Mouse (Mus musculus) liver, adult 2 months (tissue): ENCODE results near the gene Psma6. TPM values are rescaled to one million over a fixed set of nuclear protein-coding genes. Genes with fewer than 3 reads are reported as not detected.

Experiments used
- DNase-seq: peaks from one replicate; pipeline ENCODE4 v3.0.0-alpha.2; 2011; ENCODE audit warnings: low read depth, low spot score; ENCODE audit errors: extremely low read depth
- H3K27ac ChIP-seq: fragments of 200-500 bp; replicated peaks from 2 replicates; pipeline ENCODE4 v1.5.1; 2012; ENCODE audit warnings: low read depth, mild to moderate bottlenecking, control low read depth, inconsistent platforms, low read length; ENCODE audit not compliant: insufficient read depth
- H3K27me3 ChIP-seq: fragments of 200-500 bp; 2 replicates; pipeline ENCODE4 v1.6.1; 2012; ENCODE audit warnings: mild to moderate bottlenecking, moderate library complexity, low read length, inconsistent platforms; ENCODE audit not compliant: control insufficient read depth, insufficient read depth
- H3K36me3 ChIP-seq: fragments of 200-500 bp; 2 replicates; pipeline ENCODE4 v1.6.1; 2012; ENCODE audit warnings: low read length, inconsistent platforms; ENCODE audit not compliant: control insufficient read depth, insufficient read depth
- H3K4me1 ChIP-seq: fragments of 200-500 bp; 2 replicates; pipeline ENCODE4 v1.6.1; 2011; ENCODE audit warnings: low read length; ENCODE audit not compliant: control insufficient read depth, insufficient read depth
- H3K4me3 ChIP-seq: fragments of 200-500 bp; 2 replicates; pipeline ENCODE4 v1.5.1; 2011; ENCODE audit warnings: low read depth, mild to moderate bottlenecking, control low read depth, low read length, moderate library complexity; ENCODE audit not compliant: insufficient read depth
- H3K79me2 ChIP-seq: fragments of 200-500 bp; 2 replicates; pipeline ENCODE4 v1.6.1; 2012; ENCODE audit warnings: inconsistent platforms, mild to moderate bottlenecking, low read length, moderate library complexity; ENCODE audit not compliant: control insufficient read depth, insufficient read depth
- H3K9ac ChIP-seq: fragments of 200-500 bp; 2 replicates; pipeline ENCODE4 v1.6.1; 2012; ENCODE audit warnings: low read depth, mild to moderate bottlenecking, control low read depth, inconsistent platforms, low read length
- CTCF ChIP-seq: fragments of 200-500 bp; IDR thresholded peaks from 2 replicates; pipeline ENCODE4 v1.5.1; 2011; ENCODE audit warnings: low read depth, low read length, control low read depth
- POLR2A ChIP-seq: fragments of 200-500 bp; IDR thresholded peaks from 2 replicates; pipeline ENCODE4 v1.6.1; 2011; ENCODE audit warnings: low read length, control low read depth; ENCODE audit not compliant: insufficient read depth; ENCODE audit errors: extremely low read depth
- WGBS: fragments of 180-500 bp; shearing (Covaris S2); methylation state at CpG from one replicate; pipeline ENCODE4 v1.1.7; 2018; 5-methylcytosine and 5-hydroxymethylcytosine counted together
- polyA plus RNA-seq: library from polyadenylated mRNA; depleted of rRNA; stranded (reverse); fragments of >200 nt; gene quantifications from 2 replicates; pipeline ENCODE4 v1.2.3, GENCODE M21; 2012
- total RNA-seq: library from RNA; depleted of rRNA; stranded (reverse); fragments of >200 nt; gene quantifications from 2 replicates; pipeline ENCODE4 v1.2.3, GENCODE M21; 2014

Gene Psma6
- total and polyA plus RNA-seq, 2 experiments: 51.5 to 132 TPM

- H3K9ac ChIP-seq: no peak overlapping the region
- no peak for TF ChIP-seq CTCF
- TF ChIP-seq POLR2A: no peak
- no peak for DNase-seq
- peaks cover 10% of the 10 kb centered on the region for H3K4me1 ChIP-seq
- H3K27me3 ChIP-seq: no peaks in the 10 kb centered on the region
- no peak overlapping the region for H3K4me3 ChIP-seq
- H3K79me2 ChIP-seq: no peaks in the 10 kb centered on the region
- WGBS: 88% methylated on average over 4 of the region's 4 CpGs
- H3K36me3 ChIP-seq: no peaks in the 10 kb centered on the region
- H3K27ac ChIP-seq: no peak overlapping the region
Observed at GRCm38 (mm10) chr12:55429956-55430355, 45.9 kb downstream of the Psma6 start.

GRCm38 (mm10) chr12:55432284-55432919 lies 48.4 kb downstream of the Psma6 start:
- Histone ChIP-seq H3K79me2 (no peaks in the 10 kb centered on the region), H3K27me3 (no peaks in the 10 kb centered on the region), H3K36me3 (no peaks in the 10 kb centered on the region), H3K9ac (no peak overlapping the region), H3K4me1 (peaks cover 4% of the 10 kb centered on the region; the same call in 1 of the 2 replicates), H3K27ac (no peak overlapping the region), H3K4me3 (no peak overlapping the region)
- TF ChIP-seq POLR2A (no peak), CTCF (no peak)
- no peak for DNase-seq
- 86% methylated on average over 7 of the region's 7 CpGs for WGBS

- no peak for DNase-seq
- H3K27ac ChIP-seq: no peak overlapping the region
- no peak overlapping the region for H3K9ac ChIP-seq
- no peaks in the 10 kb centered on the region for H3K79me2 ChIP-seq
- no peaks in the 10 kb centered on the region for H3K27me3 ChIP-seq
- H3K36me3 ChIP-seq: no peaks in the 10 kb centered on the region
- no peak overlapping the region for H3K4me3 ChIP-seq
- TF ChIP-seq CTCF: no peak
- no peak for TF ChIP-seq POLR2A
- 96% methylated on average over 8 of the region's 8 CpGs for WGBS
- H3K4me1 ChIP-seq: peaks cover 3% of the 10 kb centered on the region; the same call in 1 of the 2 replicates
Observed at GRCm38 (mm10) chr12:55432920-55433284, 48.9 kb downstream of the Psma6 start.

- Histone ChIP-seq H3K4me1 (peaks cover 3% of the 10 kb centered on the region; the same call in 1 of the 2 replicates), H3K79me2 (no peaks in the 10 kb centered on the region), H3K36me3 (no peaks in the 10 kb centered on the region), H3K4me3 (no peak overlapping the region), H3K27ac (no peak overlapping the region; the same call in 1 of the 2 replicates), H3K27me3 (no peaks in the 10 kb centered on the region), H3K9ac (no peak overlapping the region)
- no peak for DNase-seq
- WGBS: 61% methylated on average over 8 of the region's 8 CpGs
- no peak for TF ChIP-seq POLR2A
- no peak for TF ChIP-seq CTCF
Observed at GRCm38 (mm10) chr12:55433802-55434435, 49.9 kb downstream of the Psma6 start.

GRCm38 (mm10) chr12:55435080-55435479 lies 51.1 kb downstream of the Psma6 start:
- no peaks in the 10 kb centered on the region for H3K79me2 ChIP-seq
- H3K4me3 ChIP-seq: no peak overlapping the region
- no peaks in the 10 kb centered on the region for H3K36me3 ChIP-seq
- DNase-seq: no peak
- no peak overlapping the region for H3K9ac ChIP-seq
- H3K4me1 ChIP-seq: peaks cover 5% of the 10 kb centered on the region; the same call in 1 of the 2 replicates
- TF ChIP-seq POLR2A (no peak), CTCF (no peak)
- H3K27me3 ChIP-seq: no peaks in the 10 kb centered on the region
- 95% methylated on average over 1 of the region's 1 CpGs for WGBS
- no peak overlapping the region for H3K27ac ChIP-seq

- WGBS: 48% methylated on average over 13 of the region's 13 CpGs
- DNase-seq: peak; percentile 69
- no peaks in the 10 kb centered on the region for H3K79me2 ChIP-seq
- no peak overlapping the region for H3K27ac ChIP-seq
- peaks cover 12% of the 10 kb centered on the region for H3K4me1 ChIP-seq
- no peaks in the 10 kb centered on the region for H3K27me3 ChIP-seq
- no peak overlapping the region for H3K4me3 ChIP-seq
- H3K9ac ChIP-seq: no peak overlapping the region
- H3K36me3 ChIP-seq: no peaks in the 10 kb centered on the region
- TF ChIP-seq POLR2A (no peak), CTCF (no peak)
Observed at GRCm38 (mm10) chr12:55437122-55437826, 53.3 kb downstream of the Psma6 start.
